Comparison of ENCODE assay signal across 8 mouse cellular contexts in genomic region chr1:168676418-168677413, GRCm38 (mm10).
DNase-seq lines count a peak whose midpoint lies in the region; ATAC-seq lines count a peak whose summit lies in the region.

No protein-coding gene starts in this region.

- no peaks in the 10 kb centered on the region for H3K27me3 ChIP-seq in hindbrain, embryonic 14.5 days (ENCODE audit: control insufficient read depth, insufficient read depth, low read length)
- no peaks in the 10 kb centered on the region for H3K27me3 ChIP-seq in midbrain, embryonic 14.5 days (ENCODE audit: control insufficient read depth, insufficient read depth, low read length)
- no peaks in the 10 kb centered on the region for H3K27me3 ChIP-seq in liver, embryonic 11.5 days (replicated peaks; ENCODE audit: control insufficient read depth, insufficient read depth, low read length)

- peak overlapping the region; percentile 71 for H3K27ac ChIP-seq in hindbrain, embryonic 14.5 days
- peak overlapping the region; percentile 89 for H3K27ac ChIP-seq in midbrain, embryonic 14.5 days (replicated peaks; ENCODE audit: low read depth, low read length)
- H3K27ac ChIP-seq in liver, embryonic 11.5 days (ENCODE audit: low read depth, low read length): no peak overlapping the region

- intact Hi-C loops in gastrocnemius, postnatal 14 days (cut with DNase I; ENCODE audit: low total_unique reads): no loop called here

- ATAC-seq in hindbrain, embryonic 14.5 days (ENCODE audit: low FRiP score): peak; percentile 84
- ATAC-seq in midbrain, embryonic 14.5 days (ENCODE audit: low FRiP score, low TSS enrichment): peak; percentile 78
- ATAC-seq in liver, embryonic 11.5 days (replicated peaks; ENCODE audit: low FRiP score): no peak

- H3K9ac ChIP-seq in hindbrain, embryonic 14.5 days: peak overlapping the region; percentile 46
- H3K9ac ChIP-seq in midbrain, embryonic 14.5 days (replicated peaks; ENCODE audit: low read length): peak overlapping the region; percentile 54
- H3K9ac ChIP-seq in liver, embryonic 11.5 days (ENCODE audit: low read depth, low read length): no peak overlapping the region

- peak; percentile 5 for DNase-seq in gastrocnemius, postnatal 14 days
- DNase-seq in gastrocnemius, postnatal 4 days (ENCODE audit: low spot score in 2 of 2): no peak
- peak; percentile 5 for DNase-seq in cerebellum, adult 8-10 months
- DNase-seq in hindbrain, embryonic 14.5 days (ENCODE audit: low spot score): peak; percentile 72
- DNase-seq in midbrain, embryonic 14.5 days: peak; percentile 85
- no peak for DNase-seq in liver, embryonic 11.5 days (ENCODE audit: low spot score)
- DNase-seq in spleen, adult 18-20 months: no peak
- no peak for DNase-seq in kidney, adult 11 months

- no peaks in the 10 kb centered on the region for H3K36me3 ChIP-seq in hindbrain, embryonic 14.5 days (replicated peaks; ENCODE audit: control insufficient read depth, insufficient read depth)
- H3K36me3 ChIP-seq in midbrain, embryonic 14.5 days (ENCODE audit: control insufficient read depth, insufficient read depth, low read length): no peaks in the 10 kb centered on the region
- H3K36me3 ChIP-seq in liver, embryonic 11.5 days (ENCODE audit: control insufficient read depth, insufficient read depth, low read length): no peaks in the 10 kb centered on the region

- WGBS in hindbrain, embryonic 14.5 days: 21% methylated on average over 29 of the region's 29 CpGs
- WGBS in midbrain, embryonic 14.5 days: 15% methylated on average over 29 of the region's 29 CpGs
- 63% methylated on average over 29 of the region's 29 CpGs for WGBS in liver, embryonic 11.5 days

- H3K9me3 ChIP-seq in hindbrain, embryonic 14.5 days (ENCODE audit: control insufficient read depth, low read length): no peaks in the 10 kb centered on the region
- H3K9me3 ChIP-seq in midbrain, embryonic 14.5 days (ENCODE audit: control insufficient read depth, low read length): no peaks in the 10 kb centered on the region
- H3K9me3 ChIP-seq in liver, embryonic 11.5 days (ENCODE audit: control insufficient read depth, low read length): no peaks in the 10 kb centered on the region

- H3K4me2 ChIP-seq in hindbrain, embryonic 14.5 days (replicated peaks): peak overlapping the region; percentile 58
- peak overlapping the region; percentile 64 for H3K4me2 ChIP-seq in midbrain, embryonic 14.5 days (ENCODE audit: low read length)
- H3K4me2 ChIP-seq in liver, embryonic 11.5 days: no peak overlapping the region; the same call in 1 of the 2 replicates

- H3K4me1 ChIP-seq in hindbrain, embryonic 14.5 days (replicated peaks; ENCODE audit: control insufficient read depth, insufficient read depth, low read length): peaks cover 8% of the 10 kb centered on the region; the same call in 1 of the 2 replicates
- H3K4me1 ChIP-seq in midbrain, embryonic 14.5 days (ENCODE audit: control insufficient read depth, insufficient read depth, low read length): peaks cover 22% of the 10 kb centered on the region
- no peaks in the 10 kb centered on the region for H3K4me1 ChIP-seq in liver, embryonic 11.5 days (replicated peaks; ENCODE audit: control insufficient read depth, insufficient read depth, low read length)

- peak overlapping the region; percentile 30 for H3K4me3 ChIP-seq in hindbrain, embryonic 14.5 days (replicated peaks; ENCODE audit: low read length)
- peak overlapping the region; percentile 28 for H3K4me3 ChIP-seq in midbrain, embryonic 14.5 days (replicated peaks; ENCODE audit: low read depth, low read length)
- H3K4me3 ChIP-seq in liver, embryonic 11.5 days (ENCODE audit: low read depth, low read length): no peak overlapping the region

Comparison
In these comparisons a context has a peak if more than half of its experiments do, and no peak if none do; other contexts are left out.
1. DNase-seq: peak in gastrocnemius, postnatal 14 days (single experiment), cerebellum, adult 8-10 months (single experiment), hindbrain, embryonic 14.5 days (single experiment) and midbrain, embryonic 14.5 days (single experiment); none in gastrocnemius, postnatal 4 days (0 of 2), liver, embryonic 11.5 days (single experiment), spleen, adult 18-20 months (0 of 2) and kidney, adult 11 months (single experiment).